Mouse (Mus musculus): ENCODE results near the gene Asic2. TPM values are rescaled to one million over a fixed set of nuclear protein-coding genes. Genes with fewer than 3 reads are reported as not detected.

Asic2 gene
- polyA plus RNA-seq, 1 experiment from 2014 or later = 0.65 TPM

DNA sequence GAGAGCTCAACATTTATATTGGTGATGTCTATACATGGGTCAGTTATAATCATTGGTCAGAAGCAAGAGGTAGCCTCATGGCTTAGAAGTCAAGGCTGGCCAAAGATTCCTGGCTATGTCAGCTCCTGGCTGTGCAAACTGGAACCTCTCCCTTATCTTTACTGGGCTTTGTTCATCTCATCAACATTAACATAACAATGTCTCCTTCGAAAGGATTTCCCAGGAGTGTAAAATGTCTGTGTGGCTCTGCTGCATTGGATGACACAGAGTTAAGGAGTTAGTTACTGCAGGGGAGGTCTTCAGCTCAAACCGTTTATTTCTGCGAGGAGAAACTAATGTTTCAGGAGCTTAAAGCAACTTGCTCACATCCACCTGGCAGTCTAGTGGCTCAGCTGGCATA, 926.6 kb downstream of the Asic2 start:
- Histone ChIP-seq H3K9me3 (ENCODE audit: control insufficient read depth, low read length) (no peaks in the 10 kb centered on the region), H3K27ac (replicated peaks; ENCODE audit: low read depth, low read length) (no peak overlapping the region), H3K9ac (ENCODE audit: low read depth, low read length) (no peak overlapping the region), H3K27me3 (replicated peaks; ENCODE audit: control insufficient read depth, insufficient read depth, low read length) (no peaks in the 10 kb centered on the region), H3K4me2 (ENCODE audit: low read depth, low read length) (no peak overlapping the region), H3K36me3 (ENCODE audit: control insufficient read depth, insufficient read depth, low read length) (no peaks in the 10 kb centered on the region), H3K4me1 (ENCODE audit: control insufficient read depth, insufficient read depth, low read length) (no peaks in the 10 kb centered on the region), H3K4me3 (ENCODE audit: low read depth, low read length) (no peak overlapping the region)
- 61% methylated on average over 3 of the region's 3 CpGs for WGBS
- DNase-seq (ENCODE audit: low spot score) (no peak), ATAC-seq (ENCODE audit: low read depth) (no peak)

DNA sequence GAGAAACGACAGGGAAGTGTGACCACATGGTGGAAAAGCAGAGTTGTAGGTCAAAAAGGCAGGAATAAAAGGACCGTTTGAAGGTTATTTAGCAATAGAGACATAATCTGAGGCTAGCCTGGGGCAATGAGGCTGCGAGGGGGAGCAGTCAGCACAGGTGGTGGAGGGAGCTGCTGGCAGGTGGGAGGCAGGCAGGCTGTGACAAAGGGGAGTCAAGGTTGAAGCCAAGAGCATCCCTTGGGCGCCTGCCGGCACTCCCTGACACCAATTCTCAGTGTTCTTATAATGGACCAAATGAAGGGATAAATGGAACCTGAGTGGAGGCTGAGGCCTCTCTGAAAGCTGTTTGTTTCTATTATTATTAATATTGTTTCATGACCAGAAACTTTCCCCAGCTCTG, 928.3 kb downstream of the Asic2 start:
- Histone ChIP-seq H3K36me3 (ENCODE audit: control insufficient read depth, insufficient read depth, low read length) (no peaks in the 10 kb centered on the region), H3K27me3 (replicated peaks; ENCODE audit: control insufficient read depth, insufficient read depth, low read length) (no peaks in the 10 kb centered on the region), H3K9ac (ENCODE audit: low read depth, low read length) (no peak overlapping the region), H3K9me3 (ENCODE audit: control insufficient read depth, low read length) (no peaks in the 10 kb centered on the region), H3K27ac (replicated peaks; ENCODE audit: low read depth, low read length) (no peak overlapping the region), H3K4me3 (ENCODE audit: low read depth, low read length) (no peak overlapping the region), H3K4me1 (ENCODE audit: control insufficient read depth, insufficient read depth, low read length) (no peaks in the 10 kb centered on the region), H3K4me2 (ENCODE audit: low read depth, low read length) (no peak overlapping the region)
- DNase-seq (ENCODE audit: low spot score) = no peak
- no peak for ATAC-seq (ENCODE audit: low read depth)
- WGBS = 49% methylated on average over 5 of the region's 5 CpGs

DNA sequence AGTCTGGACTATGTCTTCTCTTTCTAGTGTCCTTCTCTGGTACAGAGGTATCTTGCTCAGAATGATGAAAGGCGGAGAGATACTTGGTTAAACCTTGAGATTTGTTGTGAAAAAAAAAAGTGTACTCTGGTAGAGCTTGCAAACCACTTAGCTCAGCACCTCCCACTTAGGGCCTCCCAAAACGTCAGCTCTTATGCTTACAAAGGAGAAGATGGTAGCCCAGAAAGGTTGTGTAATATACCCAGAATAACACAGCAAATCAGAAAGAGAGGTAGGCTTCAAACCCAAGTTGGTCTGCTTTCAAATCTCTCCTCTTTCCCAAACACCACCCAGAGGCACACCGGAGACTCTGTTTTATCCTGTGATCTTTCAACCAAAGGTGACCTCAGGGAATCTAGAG, 936.1 kb downstream of the Asic2 start:
- H3K27ac ChIP-seq (replicated peaks; ENCODE audit: low read depth, low read length) = no peak overlapping the region
- H3K9me3 ChIP-seq (ENCODE audit: control insufficient read depth, low read length) = no peaks in the 10 kb centered on the region
- ATAC-seq (ENCODE audit: low read depth) (no peak), DNase-seq (ENCODE audit: low spot score) (no peak)
- H3K4me1 ChIP-seq (ENCODE audit: control insufficient read depth, insufficient read depth, low read length) = no peaks in the 10 kb centered on the region
- H3K36me3 ChIP-seq (ENCODE audit: control insufficient read depth, insufficient read depth, low read length) = no peaks in the 10 kb centered on the region
- no peak overlapping the region for H3K4me3 ChIP-seq (ENCODE audit: low read depth, low read length)
- no peaks in the 10 kb centered on the region for H3K27me3 ChIP-seq (replicated peaks; ENCODE audit: control insufficient read depth, insufficient read depth, low read length)
- no peak overlapping the region for H3K4me2 ChIP-seq (ENCODE audit: low read depth, low read length)
- H3K9ac ChIP-seq (ENCODE audit: low read depth, low read length) = no peak overlapping the region
- 86% methylated on average over 3 of the region's 3 CpGs for WGBS

DNA sequence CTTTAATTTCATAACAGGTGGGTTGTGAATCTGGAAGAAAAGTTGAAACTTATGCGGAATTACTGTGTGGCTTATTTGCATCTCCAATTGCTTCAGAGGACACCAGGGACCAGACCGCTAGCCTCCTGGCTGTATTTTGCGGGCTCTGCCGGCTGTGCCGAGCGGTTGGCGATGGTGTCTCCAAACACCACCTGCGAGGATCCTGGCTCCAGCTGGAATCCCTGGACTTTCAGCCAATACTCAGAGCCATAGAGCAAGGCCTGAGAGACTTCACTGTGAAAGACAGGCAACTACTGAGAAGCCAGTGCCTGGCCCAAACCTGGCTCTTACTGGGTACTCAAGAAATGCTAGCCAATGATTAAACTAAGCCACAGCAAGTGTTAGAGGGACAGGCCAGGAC, 953.5 kb downstream of the Asic2 start:
- Histone ChIP-seq H3K4me2 (ENCODE audit: low read depth, low read length) (no peak overlapping the region), H3K27ac (replicated peaks; ENCODE audit: low read depth, low read length) (no peak overlapping the region), H3K4me3 (ENCODE audit: low read depth, low read length) (no peak overlapping the region), H3K9ac (ENCODE audit: low read depth, low read length) (no peak overlapping the region), H3K4me1 (ENCODE audit: control insufficient read depth, insufficient read depth, low read length) (no peaks in the 10 kb centered on the region), H3K9me3 (ENCODE audit: control insufficient read depth, low read length) (no peaks in the 10 kb centered on the region), H3K27me3 (replicated peaks; ENCODE audit: control insufficient read depth, insufficient read depth, low read length) (no peaks in the 10 kb centered on the region), H3K36me3 (ENCODE audit: control insufficient read depth, insufficient read depth, low read length) (no peaks in the 10 kb centered on the region)
- DNase-seq (ENCODE audit: low spot score) = no peak
- ATAC-seq (ENCODE audit: low read depth) = no peak
- 98% methylated on average over 8 of the region's 8 CpGs for WGBS

DNA sequence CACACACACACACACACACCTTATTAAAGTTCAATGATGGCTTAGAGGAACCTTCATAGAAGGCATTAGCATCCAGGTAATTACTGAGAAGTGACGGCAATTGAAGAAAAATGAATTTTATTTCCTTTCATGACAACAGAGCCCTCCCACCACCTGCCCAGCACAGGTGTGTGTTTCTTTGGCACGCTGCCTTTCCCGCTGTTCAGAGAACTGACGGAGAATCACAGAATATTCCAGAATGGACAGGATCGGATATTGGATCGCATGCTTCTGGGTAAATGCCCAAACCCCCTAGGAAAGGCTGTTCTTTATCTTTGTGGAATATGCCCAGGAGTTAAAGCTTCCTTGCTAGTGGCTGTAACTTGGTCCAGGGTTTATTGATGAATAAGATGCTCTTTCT, 954.8 kb downstream of the Asic2 start:
- no peak overlapping the region for H3K4me2 ChIP-seq (ENCODE audit: low read depth, low read length)
- H3K4me3 ChIP-seq (ENCODE audit: low read depth, low read length) = no peak overlapping the region
- WGBS = 89% methylated on average over 6 of the region's 6 CpGs
- no peak for ATAC-seq (ENCODE audit: low read depth)
- DNase-seq (ENCODE audit: low spot score) = no peak
- no peaks in the 10 kb centered on the region for H3K9me3 ChIP-seq (ENCODE audit: control insufficient read depth, low read length)
- no peak overlapping the region for H3K9ac ChIP-seq (ENCODE audit: low read depth, low read length)
- H3K27me3 ChIP-seq (replicated peaks; ENCODE audit: control insufficient read depth, insufficient read depth, low read length) = no peaks in the 10 kb centered on the region
- no peaks in the 10 kb centered on the region for H3K36me3 ChIP-seq (ENCODE audit: control insufficient read depth, insufficient read depth, low read length)
- H3K27ac ChIP-seq (replicated peaks; ENCODE audit: low read depth, low read length) = no peak overlapping the region
- no peaks in the 10 kb centered on the region for H3K4me1 ChIP-seq (ENCODE audit: control insufficient read depth, insufficient read depth, low read length)

DNA sequence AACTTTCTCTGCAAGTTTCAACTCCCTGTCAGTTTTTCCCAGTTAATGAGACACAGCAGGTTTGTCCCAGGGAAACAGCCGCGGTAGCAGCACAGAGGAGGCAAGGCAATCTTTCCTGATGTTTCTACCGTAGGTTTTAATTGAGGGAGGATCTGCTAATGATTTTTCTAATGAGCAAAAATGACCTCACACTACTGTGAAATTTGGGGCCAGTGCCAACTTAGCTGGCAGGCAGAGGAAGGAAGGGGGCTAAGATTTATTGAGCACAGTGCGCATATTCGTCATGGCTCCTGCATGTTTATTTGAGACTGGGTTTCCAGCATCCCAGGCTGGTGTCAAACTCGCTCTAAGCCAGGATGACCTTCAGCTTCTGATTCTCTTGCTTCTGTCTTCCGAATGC, 957.5 kb downstream of the Asic2 start:
- DNase-seq (ENCODE audit: low spot score) = no peak
- Histone ChIP-seq H3K4me2 (ENCODE audit: low read depth, low read length) (no peak overlapping the region), H3K4me3 (ENCODE audit: low read depth, low read length) (no peak overlapping the region), H3K9me3 (ENCODE audit: control insufficient read depth, low read length) (no peaks in the 10 kb centered on the region), H3K36me3 (ENCODE audit: control insufficient read depth, insufficient read depth, low read length) (no peaks in the 10 kb centered on the region), H3K4me1 (ENCODE audit: control insufficient read depth, insufficient read depth, low read length) (no peaks in the 10 kb centered on the region), H3K27ac (replicated peaks; ENCODE audit: low read depth, low read length) (no peak overlapping the region), H3K27me3 (replicated peaks; ENCODE audit: control insufficient read depth, insufficient read depth, low read length) (no peaks in the 10 kb centered on the region), H3K9ac (ENCODE audit: low read depth, low read length) (no peak overlapping the region)
- WGBS = 67% methylated on average over 7 of the region's 7 CpGs
- no peak for ATAC-seq (ENCODE audit: low read depth)

DNA sequence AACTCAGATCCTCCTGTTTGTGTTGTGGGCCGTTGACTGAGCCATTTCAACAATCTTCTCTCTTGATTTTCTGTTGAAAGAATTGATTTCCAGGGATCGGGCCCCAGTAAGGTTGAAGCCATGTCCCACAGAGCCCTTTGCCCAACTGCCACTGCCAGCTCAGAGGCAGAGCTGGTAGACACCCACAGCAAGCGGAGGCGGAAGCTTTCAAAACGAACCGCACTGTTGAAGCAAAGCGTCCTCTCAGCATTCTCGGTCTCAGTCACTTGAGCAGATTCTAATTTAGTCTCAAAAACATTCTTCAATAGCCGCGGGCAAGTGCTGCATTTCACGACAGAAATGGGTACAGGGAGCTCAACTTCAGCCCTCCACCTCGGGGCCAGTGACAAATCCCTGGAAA, 958.9 kb downstream of the Asic2 start:
- H3K9me3 ChIP-seq (ENCODE audit: control insufficient read depth, low read length) = no peaks in the 10 kb centered on the region
- WGBS = 86% methylated on average over 12 of the region's 12 CpGs
- H3K36me3 ChIP-seq (ENCODE audit: control insufficient read depth, insufficient read depth, low read length) = no peaks in the 10 kb centered on the region
- H3K9ac ChIP-seq (ENCODE audit: low read depth, low read length) = no peak overlapping the region
- H3K4me2 ChIP-seq (ENCODE audit: low read depth, low read length) = no peak overlapping the region
- no peak for ATAC-seq (ENCODE audit: low read depth)
- H3K4me1 ChIP-seq (ENCODE audit: control insufficient read depth, insufficient read depth, low read length) = no peaks in the 10 kb centered on the region
- no peak for DNase-seq (ENCODE audit: low spot score)
- H3K27me3 ChIP-seq (replicated peaks; ENCODE audit: control insufficient read depth, insufficient read depth, low read length) = no peaks in the 10 kb centered on the region
- H3K27ac ChIP-seq (replicated peaks; ENCODE audit: low read depth, low read length) = no peak overlapping the region
- no peak overlapping the region for H3K4me3 ChIP-seq (ENCODE audit: low read depth, low read length)

DNA sequence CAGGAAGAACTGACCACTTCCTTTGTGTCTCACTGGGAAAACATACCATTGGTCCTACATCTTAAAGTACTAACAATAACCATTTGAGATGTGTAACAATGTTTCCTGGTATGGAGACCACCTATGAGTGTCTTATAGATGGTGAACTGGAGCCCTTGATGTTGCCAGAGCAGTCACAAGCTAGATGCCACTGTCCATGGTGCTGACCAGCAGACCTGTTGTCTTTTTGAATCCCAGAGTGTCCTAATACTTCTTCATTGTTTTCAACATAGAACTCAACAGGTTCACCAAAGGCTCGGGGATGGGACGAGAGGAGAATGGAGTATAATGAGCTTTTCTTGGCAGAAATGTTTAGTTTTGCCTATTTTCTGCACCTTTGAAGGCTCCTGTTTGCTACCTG, 962.4 kb downstream of the Asic2 start:
- no peaks in the 10 kb centered on the region for H3K36me3 ChIP-seq (ENCODE audit: control insufficient read depth, insufficient read depth, low read length)
- H3K4me2 ChIP-seq (ENCODE audit: low read depth, low read length) = no peak overlapping the region
- no peak overlapping the region for H3K27ac ChIP-seq (replicated peaks; ENCODE audit: low read depth, low read length)
- WGBS = 60% methylated on average over 2 of the region's 2 CpGs
- no peak overlapping the region for H3K4me3 ChIP-seq (ENCODE audit: low read depth, low read length)
- DNase-seq (ENCODE audit: low spot score) = peak; percentile 68
- H3K4me1 ChIP-seq (ENCODE audit: control insufficient read depth, insufficient read depth, low read length) = no peaks in the 10 kb centered on the region
- H3K9me3 ChIP-seq (ENCODE audit: control insufficient read depth, low read length) = no peaks in the 10 kb centered on the region
- H3K9ac ChIP-seq (ENCODE audit: low read depth, low read length) = no peak overlapping the region
- no peak for ATAC-seq (ENCODE audit: low read depth)
- H3K27me3 ChIP-seq (replicated peaks; ENCODE audit: control insufficient read depth, insufficient read depth, low read length) = no peaks in the 10 kb centered on the region

DNA sequence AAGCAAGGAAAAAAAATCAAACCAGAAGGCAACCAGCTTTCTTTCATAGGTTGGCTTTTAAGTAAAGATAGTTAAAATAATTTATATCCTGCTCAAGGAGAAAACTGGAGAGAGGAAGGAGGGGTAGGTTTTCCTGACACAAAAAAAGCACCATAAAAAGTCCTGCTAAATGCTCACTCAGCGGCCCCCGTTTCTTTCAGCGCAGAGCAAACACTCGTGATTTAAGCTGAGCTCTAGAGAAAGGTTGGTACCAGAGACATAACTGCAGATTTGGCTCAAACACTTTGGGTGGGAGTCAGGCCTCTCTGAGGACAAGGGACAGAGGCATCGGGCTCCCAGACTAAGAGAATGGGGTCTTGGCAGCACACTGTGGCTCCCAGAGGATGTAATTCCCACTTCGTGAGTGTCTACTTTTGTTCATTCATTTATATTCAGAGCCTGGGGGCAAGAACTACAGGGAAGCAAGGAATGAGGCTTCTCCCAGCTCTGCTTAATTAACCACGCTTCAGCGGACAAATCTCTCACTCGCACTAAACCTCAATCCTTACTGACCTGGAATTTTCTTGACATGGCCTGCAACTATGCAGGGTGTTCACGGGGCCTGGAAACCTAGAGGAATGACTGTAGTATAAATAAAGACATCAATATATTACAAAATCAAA, 965.4 kb downstream of the Asic2 start:
- no peaks in the 10 kb centered on the region for H3K27me3 ChIP-seq (replicated peaks; ENCODE audit: control insufficient read depth, insufficient read depth, low read length)
- 52% methylated on average over 10 of the region's 10 CpGs for WGBS

More for the DNA sequence above, 965.4 kb downstream of the Asic2 start:
- Histone ChIP-seq H3K36me3 (ENCODE audit: control insufficient read depth, insufficient read depth, low read length) (no peaks in the 10 kb centered on the region), H3K9ac (ENCODE audit: low read depth, low read length) (no peak overlapping the region), H3K4me3 (ENCODE audit: low read depth, low read length) (no peak overlapping the region), H3K9me3 (ENCODE audit: control insufficient read depth, low read length) (no peaks in the 10 kb centered on the region), H3K27ac (replicated peaks; ENCODE audit: low read depth, low read length) (no peak overlapping the region), H3K4me1 (ENCODE audit: control insufficient read depth, insufficient read depth, low read length) (no peaks in the 10 kb centered on the region), H3K4me2 (ENCODE audit: low read depth, low read length) (no peak overlapping the region)
- ATAC-seq (ENCODE audit: low read depth) (no peak), DNase-seq (ENCODE audit: low spot score) (no peak)

Data from embryonic facial prominence, embryonic 14.5 days (tissue).